Mouse (Mus musculus) forebrain, postnatal 0 days (tissue): ENCODE data around the gene Cnst. TPM values are rescaled to one million over a fixed set of nuclear protein-coding genes. Genes with fewer than 3 reads are reported as not detected.

Experiments
- ATAC-seq: fragments of 200-750 bp; cut with Nextera tagmentation; 2 replicates; pipeline ENCODE4 v1.8.0; 2017; ENCODE audit warnings: mild to moderate bottlenecking, moderate library complexity
- DNase-seq: peaks from one replicate; pipeline ENCODE4 v3.0.0-alpha.2; 2015
- H3K27ac ChIP-seq: fragments of 300-500 bp; sonication (generic); 2 replicates; pipeline ENCODE4 v1.5.1; 2014; ENCODE audit warnings: low read depth, mild to moderate bottlenecking, antibody characterized with exemption, low read length, moderate library complexity, mixed read lengths
- H3K27me3 ChIP-seq: fragments of 300-500 bp; sonication (generic); 2 replicates; pipeline ENCODE4 v1.6.1; 2014; ENCODE audit warnings: mild to moderate bottlenecking, low read length, mixed read lengths; ENCODE audit not compliant: insufficient read depth
- H3K36me3 ChIP-seq: fragments of 300-500 bp; sonication (generic); 2 replicates; pipeline ENCODE4 v1.6.1; 2014; ENCODE audit warnings: mild to moderate bottlenecking, moderate library complexity; ENCODE audit not compliant: insufficient read depth
- H3K4me1 ChIP-seq: fragments of 300-500 bp; sonication (generic); 2 replicates; pipeline ENCODE4 v1.6.1; 2014; ENCODE audit warnings: antibody characterized with exemption; ENCODE audit not compliant: insufficient read depth
- H3K4me2 ChIP-seq: fragments of 300-500 bp; sonication (generic); 2 replicates; pipeline ENCODE4 v1.6.1; 2014; ENCODE audit warnings: low read depth, mild to moderate bottlenecking, moderate library complexity
- H3K4me3 ChIP-seq: fragments of 300-500 bp; sonication (generic); 2 replicates; pipeline ENCODE4 v1.5.1; 2014; ENCODE audit warnings: low read depth, low read length, mixed read lengths
- H3K9ac ChIP-seq: fragments of 300-500 bp; sonication (generic); 2 replicates; pipeline ENCODE4 v1.6.1; 2014; ENCODE audit warnings: mild to moderate bottlenecking
- H3K9me3 ChIP-seq: fragments of 300-500 bp; sonication (generic); 2 replicates; pipeline ENCODE4 v1.6.1; 2016; ENCODE audit warnings: low read length
- CTCF ChIP-seq: sonication (generic); IDR thresholded peaks from 2 replicates; pipeline ENCODE4 v1.5.1; 2016; ENCODE audit warnings: antibody characterized with exemption, control low read depth, low read depth
- WGBS: fragments of 180-500 bp; shearing (Covaris S2); extraction: QIAGEN DNeasy Blood & Tissue Kit; methylation state at CpG from one replicate; pipeline ENCODE4 v1.1.7; 2014; 5-methylcytosine and 5-hydroxymethylcytosine counted together
- polyA plus RNA-seq: library from polyadenylated mRNA; unstranded; fragments of >200 nt; fragmentation: Nextera tagmentation; extraction: Ambion mirVana; gene quantifications from 2 replicates; pipeline ENCODE4 v1.2.1, GENCODE M21; 2015
- total RNA-seq: library from RNA; depleted of rRNA; stranded (reverse); fragments of >200 nt; gene quantifications from 2 replicates; pipeline ENCODE4 v1.2.3, GENCODE M21; 2014; rRNA removed

Gene Cnst
- total and polyA plus RNA-seq, 2 experiments from 2014 or later: 12.8 to 28.5 TPM

- Histone ChIP-seq H3K36me3 (peaks cover 35% of the 10 kb centered on the region), H3K9ac (no peak overlapping the region), H3K4me2 (no peak overlapping the region), H3K27me3 (no peaks in the 10 kb centered on the region), H3K9me3 (no peaks in the 10 kb centered on the region), H3K4me3 (no peak overlapping the region), H3K27ac (no peak overlapping the region), H3K4me1 (peaks cover 1% of the 10 kb centered on the region; the same call in 1 of the 2 replicates)
- ATAC-seq: no peak
- WGBS: 94% methylated on average over 3 of the region's 3 CpGs
- TF ChIP-seq CTCF: no peak
- DNase-seq: no peak
Measured at GRCm38 (mm10) chr1:179674355-179674754, 128.2 kb downstream of the Cnst start.

DNA sequence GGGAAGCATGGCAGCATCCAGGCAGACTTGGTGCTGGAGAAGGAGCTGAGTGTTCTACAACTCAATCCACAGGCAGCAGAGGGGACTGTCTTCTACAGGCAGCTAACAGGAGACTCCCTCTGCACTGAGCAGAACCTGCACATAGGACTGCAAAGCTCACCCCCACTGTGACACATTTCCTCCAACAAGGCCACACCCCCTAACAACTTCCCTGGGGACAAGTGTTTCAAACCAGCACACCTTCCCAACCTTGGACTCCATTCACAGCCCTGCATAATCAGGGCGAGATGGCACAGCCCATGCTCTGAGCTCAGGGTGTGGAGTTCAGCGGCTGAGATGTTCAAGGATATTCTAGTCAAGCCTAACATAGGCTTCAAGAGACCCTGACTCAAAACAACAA lies 130.9 kb downstream of the Cnst start:
- H3K27ac ChIP-seq: no peak overlapping the region
- H3K4me1 ChIP-seq: no peaks in the 10 kb centered on the region
- no peaks in the 10 kb centered on the region for H3K27me3 ChIP-seq
- 97% methylated on average over 2 of the region's 2 CpGs for WGBS
- no peaks in the 10 kb centered on the region for H3K9me3 ChIP-seq
- DNase-seq (no peak), ATAC-seq (no peak)
- H3K9ac ChIP-seq: no peak overlapping the region
- H3K4me3 ChIP-seq: no peak overlapping the region
- no peak for TF ChIP-seq CTCF
- H3K4me2 ChIP-seq: no peak overlapping the region
- peaks cover 51% of the 10 kb centered on the region for H3K36me3 ChIP-seq

Other genes starting within 250 kb of the Cnst start
- 18.2 and 19.0 TPM in 2 replicates for gene Smyd3, start 28.3 kb upstream of the Cnst start, total RNA-seq
- 26.8 and 27.6 TPM in 2 replicates for gene Smyd3, start 28.3 kb upstream of the Cnst start, polyA plus RNA-seq
- 21.8 and 22.3 TPM in 2 replicates for gene Tfb2m, start 103 bp upstream of the Cnst start, total RNA-seq
- gene Tfb2m, start 103 bp upstream of the Cnst start, polyA plus RNA-seq: 45.9 and 47.3 TPM in 2 replicates
- gene Sccpdh, start 121.8 kb downstream of the Cnst start, total RNA-seq: 108 and 115 TPM in 2 replicates
- gene Sccpdh, start 121.8 kb downstream of the Cnst start, polyA plus RNA-seq: 164 and 168 TPM in 2 replicates
- 0.15 TPM in 1 of 2 replicates, not detected in the other for gene Kif28, start 198.9 kb downstream of the Cnst start, total RNA-seq
- gene Kif28, start 198.9 kb downstream of the Cnst start, polyA plus RNA-seq: 0.05 TPM in 1 of 2 replicates, not detected in the other